20 mouse cellular contexts compared by ENCODE assay signal in genomic region chr10:49519752-49520151, GRCm38 (mm10).
A peak's percentile ranks its signal among the peaks of the same experiment; 100 is the strongest.
DNase-seq lines count a peak whose midpoint lies in the region; ATAC-seq and TF ChIP-seq lines count a peak whose summit lies in the region.
"Had no signal": no experiment of that assay in that cellular context is flagged by ENCODE, and none has a peak within 500 bp of the region (broad histone marks: within the 10 kb centered on the region; RNA-seq: fewer than 3 reads in every experiment).

No protein-coding gene starts in this region.

- WGBS in intestine, postnatal 0 days = 92% methylated on average over 1 of the region's 1 CpGs
- WGBS in intestine, embryonic 16.5 days = 94% methylated on average over 1 of the region's 1 CpGs
- 98% methylated on average over 1 of the region's 1 CpGs for WGBS in midbrain, postnatal 0 days
- WGBS in midbrain, embryonic 14.5 days = 98% methylated on average over 1 of the region's 1 CpGs

- peak; percentile 10; the same call in 1 of the 2 replicates for TF ChIP-seq CTCF in intestine, postnatal 0 days (IDR thresholded peaks at IDR 0.05; ENCODE audit: low read depth)
- TF ChIP-seq CTCF in midbrain, postnatal 0 days (IDR thresholded peaks at IDR 0.05) = peak; percentile 34; the same call in 1 of the 2 replicates
- TF ChIP-seq CTCF in Patski (IDR thresholded peaks at IDR 0.05) = peak; percentile 21

- no peak for ATAC-seq in intestine, postnatal 0 days
- no peak for ATAC-seq in intestine, embryonic 16.5 days
- no peak for ATAC-seq in midbrain, postnatal 0 days (ENCODE audit: low FRiP score)
- no peak for ATAC-seq in midbrain, embryonic 14.5 days (ENCODE audit: low FRiP score, low TSS enrichment)
- no peak for ATAC-seq in Patski
- no peak for ATAC-seq in inflammation-experienced regulatory T-cells, adult 6 months
- ATAC-seq in megakaryocyte progenitor cell, adult 5-6 weeks (replicated peaks; ENCODE audit: poor library complexity) = no peak
- ATAC-seq: activated CD4-positive, CD25-positive, alpha-beta regulatory T cell, adult 4 months; forebrain, embryonic 15.5 days had no signal

- no peaks in the 10 kb centered on the region for H3K4me1 ChIP-seq in intestine, postnatal 0 days (replicated peaks; ENCODE audit: control insufficient read depth, insufficient read depth, low read length)
- H3K4me1 ChIP-seq in intestine, embryonic 16.5 days (ENCODE audit: control insufficient read depth, insufficient read depth, low read length) = no peaks in the 10 kb centered on the region
- H3K4me1 ChIP-seq in midbrain, postnatal 0 days (ENCODE audit: insufficient read depth, low read length) = no peaks in the 10 kb centered on the region
- H3K4me1 ChIP-seq in midbrain, embryonic 14.5 days (ENCODE audit: control insufficient read depth, insufficient read depth, low read length) = no peaks in the 10 kb centered on the region
- H3K4me1 ChIP-seq: embryonic facial prominence, embryonic 15.5 days; forebrain, embryonic 15.5 days; heart, embryonic 13.5 days; hindbrain, embryonic 13.5 days had no signal

- H3K4me3 ChIP-seq in intestine, postnatal 0 days (ENCODE audit: low read depth, low read length) = no peak overlapping the region
- no peak overlapping the region for H3K4me3 ChIP-seq in intestine, embryonic 16.5 days (ENCODE audit: low read length)
- H3K4me3 ChIP-seq in midbrain, postnatal 0 days (ENCODE audit: low read depth, low read length) = no peak overlapping the region
- H3K4me3 ChIP-seq in midbrain, embryonic 14.5 days (replicated peaks; ENCODE audit: low read depth, low read length) = no peak overlapping the region
- H3K4me3 ChIP-seq: embryonic facial prominence, embryonic 15.5 days; forebrain, embryonic 15.5 days; heart, embryonic 13.5 days; hindbrain, embryonic 13.5 days had no signal

- no peak overlapping the region for H3K4me2 ChIP-seq in intestine, postnatal 0 days (replicated peaks; ENCODE audit: low read depth)
- H3K4me2 ChIP-seq in intestine, embryonic 16.5 days (ENCODE audit: low read depth, low read length) = no peak overlapping the region
- H3K4me2 ChIP-seq in midbrain, postnatal 0 days (ENCODE audit: low read depth, low read length, poor library complexity, severe bottlenecking) = no peak overlapping the region
- no peak overlapping the region for H3K4me2 ChIP-seq in midbrain, embryonic 14.5 days (ENCODE audit: low read length)
- H3K4me2 ChIP-seq: embryonic facial prominence, embryonic 15.5 days; forebrain, embryonic 15.5 days; heart, embryonic 13.5 days; hindbrain, embryonic 13.5 days; midbrain, embryonic 11.5 days had no signal

- H3K36me3 ChIP-seq in intestine, postnatal 0 days (ENCODE audit: control insufficient read depth, insufficient read depth) = no peaks in the 10 kb centered on the region
- no peaks in the 10 kb centered on the region for H3K36me3 ChIP-seq in intestine, embryonic 16.5 days (ENCODE audit: control insufficient read depth, insufficient read depth, low read length)
- H3K36me3 ChIP-seq in midbrain, postnatal 0 days (ENCODE audit: insufficient read depth, low read length) = no peaks in the 10 kb centered on the region
- H3K36me3 ChIP-seq in midbrain, embryonic 14.5 days (ENCODE audit: control insufficient read depth, insufficient read depth, low read length) = no peaks in the 10 kb centered on the region
- H3K36me3 ChIP-seq: embryonic facial prominence, embryonic 15.5 days; forebrain, embryonic 15.5 days; heart, embryonic 13.5 days; hindbrain, embryonic 13.5 days had no signal

- no peak overlapping the region for H3K27ac ChIP-seq in intestine, postnatal 0 days (ENCODE audit: low read depth, low read length)
- H3K27ac ChIP-seq in intestine, embryonic 16.5 days (ENCODE audit: low read length) = no peak overlapping the region
- no peak overlapping the region for H3K27ac ChIP-seq in midbrain, postnatal 0 days (ENCODE audit: low read depth, low read length)
- H3K27ac ChIP-seq in midbrain, embryonic 14.5 days (replicated peaks; ENCODE audit: low read depth, low read length) = no peak overlapping the region
- H3K27ac ChIP-seq: embryonic facial prominence, embryonic 15.5 days; forebrain, embryonic 15.5 days; heart, embryonic 13.5 days; hindbrain, embryonic 13.5 days had no signal

- H3K27me3 ChIP-seq in intestine, postnatal 0 days (replicated peaks; ENCODE audit: control insufficient read depth, insufficient read depth, low read length) = no peaks in the 10 kb centered on the region
- H3K27me3 ChIP-seq in intestine, embryonic 16.5 days (replicated peaks; ENCODE audit: control insufficient read depth, insufficient read depth, low read length) = no peaks in the 10 kb centered on the region
- H3K27me3 ChIP-seq in midbrain, postnatal 0 days (ENCODE audit: insufficient read depth, low read length) = no peaks in the 10 kb centered on the region
- H3K27me3 ChIP-seq in midbrain, embryonic 14.5 days (ENCODE audit: control insufficient read depth, insufficient read depth, low read length) = no peaks in the 10 kb centered on the region
- H3K27me3 ChIP-seq in Patski = peaks cover 15% of the 10 kb centered on the region
- H3K27me3 ChIP-seq: embryonic facial prominence, embryonic 15.5 days; forebrain, embryonic 15.5 days; heart, embryonic 13.5 days; hindbrain, embryonic 13.5 days had no signal

- no peak for DNase-seq in midbrain, postnatal 0 days (ENCODE audit: low spot score)
- DNase-seq in midbrain, embryonic 14.5 days = no peak
- DNase-seq in Patski (ENCODE audit: low read depth, low spot score) = no peak
- DNase-seq: adrenal gland, postnatal 10 days; cerebellum, adult 9-10 months; gastrocnemius, postnatal 25 days; heart, adult 18-20 months; kidney, postnatal 36 days; lung, postnatal 10 days; right cerebral cortex, postnatal 14 days had no signal

- CTCF ChIA-PET in Patski (lab: Charles Lee) = no interaction called here

- no peaks in the 10 kb centered on the region for H3K9me3 ChIP-seq in intestine, postnatal 0 days (ENCODE audit: control insufficient read depth)
- no peaks in the 10 kb centered on the region for H3K9me3 ChIP-seq in intestine, embryonic 16.5 days (ENCODE audit: control insufficient read depth, low read length)
- no peaks in the 10 kb centered on the region for H3K9me3 ChIP-seq in midbrain, postnatal 0 days (ENCODE audit: low read length)
- H3K9me3 ChIP-seq in midbrain, embryonic 14.5 days (ENCODE audit: control insufficient read depth, low read length) = no peaks in the 10 kb centered on the region
- H3K9me3 ChIP-seq: embryonic facial prominence, embryonic 15.5 days; forebrain, embryonic 15.5 days; heart, embryonic 13.5 days; hindbrain, embryonic 13.5 days had no signal

- H3K9ac ChIP-seq in intestine, postnatal 0 days (ENCODE audit: low read depth, low read length) = no peak overlapping the region
- no peak overlapping the region for H3K9ac ChIP-seq in intestine, embryonic 16.5 days (ENCODE audit: low read depth, low read length)
- no peak overlapping the region for H3K9ac ChIP-seq in midbrain, postnatal 0 days (replicated peaks; ENCODE audit: low read length, poor library complexity, severe bottlenecking)
- H3K9ac ChIP-seq in midbrain, embryonic 14.5 days (replicated peaks; ENCODE audit: low read length) = no peak overlapping the region
- H3K9ac ChIP-seq: embryonic facial prominence, embryonic 15.5 days; forebrain, embryonic 15.5 days; heart, embryonic 13.5 days; hindbrain, embryonic 13.5 days had no signal

- in situ Hi-C loops in Patski (cut with MboI; ENCODE audit: low pct_unique_long_range_greater_than_20kb) = no loop called here

- POLR2A ChIA-PET in Patski (lab: Charles Lee) = no interaction called here
